Mouse (Mus musculus): Measurements from ENCODE around the gene Gdi2. TPM values are rescaled to one million over a fixed set of nuclear protein-coding genes. Genes with fewer than 3 reads are reported as not detected.
A peak's percentile ranks its signal among the peaks of the same experiment; 100 is the strongest.

The Gdi2 gene
- total RNA-seq, 2 experiments from 2014 or later, result 314 to 323 TPM

DNA sequence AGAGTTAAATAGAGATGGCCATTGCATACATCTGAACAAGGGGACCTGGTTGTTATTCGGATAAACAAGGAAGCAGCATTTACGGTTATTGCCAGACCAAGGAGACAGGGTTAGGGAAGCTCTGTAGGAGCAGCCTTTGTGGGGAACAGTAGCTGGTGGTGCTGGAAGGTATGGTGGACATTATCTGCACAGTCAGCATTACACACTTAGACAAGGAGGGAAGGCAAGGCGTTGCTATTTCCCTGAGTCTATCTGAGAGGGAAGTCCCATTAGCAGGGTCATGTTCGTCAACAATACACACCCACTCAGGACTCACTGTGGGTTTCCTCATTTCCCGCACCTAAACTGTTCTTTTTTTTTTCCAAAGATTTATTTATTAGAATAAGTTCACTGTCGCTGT is 10.0 kb downstream of the Gdi2 start:
- DNase-seq, result no peak

DNA sequence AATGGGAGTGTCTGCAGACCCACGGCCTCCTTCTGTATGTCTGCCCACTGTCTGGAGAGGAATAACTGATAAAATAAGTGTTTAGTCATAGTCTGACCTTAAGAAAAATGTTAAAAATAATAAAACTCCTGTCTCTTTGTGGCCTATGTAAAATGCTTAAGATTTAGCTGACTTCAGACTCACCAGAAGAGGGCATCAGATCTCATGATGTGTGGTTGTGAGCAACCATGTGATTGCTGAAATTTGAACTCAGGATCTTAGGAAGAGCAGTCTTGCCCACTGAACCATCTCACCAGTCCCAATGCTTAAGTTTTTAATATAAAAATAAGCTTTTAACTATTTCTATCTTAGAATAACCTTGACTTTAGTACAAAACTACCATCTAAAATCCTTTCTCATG is 25.3 kb downstream of the Gdi2 start:
- DNase-seq, result no peak

DNA sequence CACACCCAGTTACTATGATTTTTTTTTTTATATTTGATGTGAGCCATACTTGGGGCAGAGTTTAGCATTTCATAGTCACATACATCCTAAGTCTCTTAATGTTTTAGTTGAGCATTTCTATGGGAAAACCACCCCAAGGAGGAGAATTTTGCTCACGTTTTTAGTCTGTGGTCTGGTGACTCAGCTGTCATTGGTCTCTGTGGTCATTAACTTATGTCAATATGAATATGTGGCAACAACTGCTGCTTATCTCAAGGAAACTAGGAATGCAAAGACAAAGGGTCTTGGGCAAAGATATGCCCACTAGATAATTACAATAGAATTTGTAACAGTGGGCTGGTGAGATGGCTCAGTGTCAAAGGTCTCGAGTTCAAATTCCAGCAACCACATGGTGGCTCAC is 26.1 kb downstream of the Gdi2 start:
- DNase-seq, result no peak

- DNase-seq, result peak; percentile 13
Observed at GRCm38 (mm10) chr13:3590789-3591188, 52.9 kb downstream of the Gdi2 start.

DNA sequence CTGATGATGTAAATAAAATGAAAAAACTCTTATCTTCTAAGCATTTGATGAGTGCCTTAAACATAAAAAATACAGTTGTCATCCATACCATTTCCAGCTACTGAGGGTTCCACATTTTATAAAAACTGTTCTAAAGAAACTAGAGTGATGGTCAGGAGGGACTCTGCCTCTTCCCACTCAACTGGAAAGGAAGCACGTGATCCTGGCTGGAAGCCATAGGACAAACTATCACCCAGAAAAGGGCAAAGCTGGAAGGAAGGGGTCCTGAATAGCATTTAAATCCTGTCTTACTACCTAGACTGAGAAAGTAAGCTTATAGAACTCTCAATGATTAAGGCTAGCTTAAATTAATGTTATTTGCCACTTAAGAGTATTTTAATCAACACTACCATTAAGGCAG is 56.4 kb downstream of the Gdi2 start:
- DNase-seq, result no peak

DNA sequence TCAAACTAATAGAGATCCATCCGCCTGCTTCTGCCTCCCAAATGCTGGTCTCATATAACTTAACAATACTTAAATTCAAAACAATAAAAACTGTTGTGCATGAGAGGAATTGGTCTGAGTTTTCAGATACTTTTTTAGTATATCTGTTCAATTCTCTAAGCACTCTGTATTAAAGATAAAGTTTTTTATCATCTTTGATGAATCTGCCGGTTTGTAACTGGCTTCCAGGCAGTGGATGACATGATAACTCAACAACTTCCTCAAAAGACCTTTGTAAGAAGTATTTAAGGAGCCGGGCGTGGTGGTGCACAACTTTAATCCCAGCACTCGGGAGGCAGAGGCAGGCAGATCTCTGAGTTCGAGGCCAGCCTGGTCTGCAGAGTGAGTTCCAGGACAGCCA is 58.4 kb downstream of the Gdi2 start:
- DNase-seq, result no peak

DNA sequence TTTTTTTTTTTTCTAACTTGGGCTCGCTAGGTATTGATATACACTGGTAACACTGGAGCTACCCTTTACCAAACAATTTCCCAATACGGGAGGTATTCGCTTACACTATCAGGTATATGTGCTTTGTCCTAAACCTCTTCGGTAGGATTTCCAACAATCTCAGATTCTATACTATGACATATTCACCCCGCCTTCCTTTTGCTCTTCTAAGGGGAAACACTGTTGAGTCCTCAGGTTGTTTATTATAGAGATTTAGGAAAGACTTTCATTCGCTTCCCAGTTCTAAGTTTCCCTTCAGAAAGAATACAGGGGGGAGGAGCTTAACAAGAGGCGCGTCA is 71.9 kb downstream of the Gdi2 start:
- no peak for DNase-seq

DNA sequence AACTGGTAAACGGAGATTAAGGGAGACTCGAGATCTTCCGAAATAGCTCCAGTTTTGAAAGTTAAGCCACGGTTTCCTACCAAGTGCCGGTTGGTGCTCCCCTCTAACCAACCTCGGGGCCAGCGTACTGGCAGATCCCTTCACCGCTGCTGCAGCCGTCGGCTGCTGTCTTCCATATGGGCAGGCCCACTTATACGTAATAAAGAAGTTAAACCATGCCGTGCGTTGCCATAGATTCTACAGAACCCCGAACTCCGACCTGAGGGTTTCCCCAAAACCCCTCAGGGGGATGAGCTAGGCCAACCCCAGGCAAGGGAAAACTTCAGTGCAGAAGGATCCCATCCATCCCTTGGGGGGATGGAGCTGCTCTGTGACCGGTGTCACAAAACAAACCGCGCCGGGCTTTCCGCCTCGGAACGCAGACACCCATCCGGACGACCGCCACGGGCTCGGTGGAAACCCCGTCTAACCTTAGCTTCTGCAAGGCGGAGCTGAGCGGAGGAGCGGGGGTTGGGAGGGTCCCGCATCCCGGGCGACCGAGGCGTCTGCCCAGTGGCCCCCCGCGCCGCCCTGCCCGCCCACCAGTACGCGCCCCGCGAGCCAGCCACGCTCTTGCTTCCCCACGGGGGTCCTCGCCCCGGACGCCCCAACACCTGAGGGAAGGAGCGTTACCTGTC is 72.4 kb downstream of the Gdi2 start:
- peak; percentile 46 for DNase-seq

- DNase-seq, result peak; percentile 98
Observed at GRCm38 (mm10) chr13:3610795-3611438, 73.1 kb downstream of the Gdi2 start, which contains the start of gene Fam208b. Gene Fam208b (minus strand): TSS chr13:3611108.

Other genes starting within 250 kb of the Gdi2 start
- 10 to 100 TPM; 20.8 to 22.1 TPM for gene Fam208b, start 73.0 kb downstream of the Gdi2 start, total RNA-seq (2021)
- gene Asb13, start 96.0 kb downstream of the Gdi2 start, total RNA-seq (2021), result 1 to 10 TPM; 5.4 to 8.4 TPM